Mouse (Mus musculus) liver, embryonic 11.5 days (tissue): ENCODE results near the gene Mark3. TPM values are rescaled to one million over a fixed set of nuclear protein-coding genes. Genes with fewer than 3 reads are reported as not detected.

Source experiments
- ATAC-seq: fragments of 200-750 bp; cut with Nextera tagmentation; replicated peaks from 2 replicates; pipeline ENCODE4 v1.8.0; 2017; ENCODE audit warnings: moderate number of reproducible peaks, mild to moderate bottlenecking, moderate TSS enrichment, moderate library complexity; ENCODE audit not compliant: low FRiP score
- DNase-seq: peaks from one replicate; pipeline ENCODE4 v3.0.0-alpha.2; 2017; ENCODE audit warnings: low spot score
- H3K27ac ChIP-seq: fragments of 300-500 bp; sonication (generic); 2 replicates; pipeline ENCODE4 v1.5.1; 2014; ENCODE audit warnings: mild to moderate bottlenecking, low read depth, low read length, control low read depth
- H3K27me3 ChIP-seq: fragments of 300-500 bp; sonication (generic); replicated peaks from 2 replicates; pipeline ENCODE4 v1.6.1; 2014; ENCODE audit warnings: low read length, mixed read lengths; ENCODE audit not compliant: control insufficient read depth, insufficient read depth
- H3K36me3 ChIP-seq: fragments of 300-500 bp; sonication (generic); 2 replicates; pipeline ENCODE4 v1.6.1; 2014; ENCODE audit warnings: mild to moderate bottlenecking, low read length, moderate library complexity, mixed read lengths; ENCODE audit not compliant: control insufficient read depth, insufficient read depth
- H3K4me1 ChIP-seq: fragments of 300-500 bp; sonication (generic); replicated peaks from 2 replicates; pipeline ENCODE4 v1.6.1; 2014; ENCODE audit warnings: low read length, mixed read lengths; ENCODE audit not compliant: control insufficient read depth, insufficient read depth
- H3K4me2 ChIP-seq: fragments of 300-500 bp; sonication (generic); 2 replicates; pipeline ENCODE4 v1.6.1; 2014; ENCODE audit warnings: mild to moderate bottlenecking, control low read depth, moderate library complexity
- H3K4me3 ChIP-seq: fragments of 300-500 bp; sonication (generic); 2 replicates; pipeline ENCODE4 v1.5.1; 2014; ENCODE audit warnings: low read depth, low read length, control low read depth
- H3K9ac ChIP-seq: fragments of 300-500 bp; sonication (generic); 2 replicates; pipeline ENCODE4 v1.6.1; 2014; ENCODE audit warnings: low read depth, low read length, control low read depth
- H3K9me3 ChIP-seq: fragments of 300-500 bp; sonication (generic); 2 replicates; pipeline ENCODE4 v1.6.1; 2016; ENCODE audit warnings: low read length, inconsistent platforms, mixed read lengths; ENCODE audit not compliant: control insufficient read depth
- WGBS: fragments of 180-500 bp; shearing (Covaris S2); extraction: QIAGEN DNeasy Blood & Tissue Kit; methylation state at CpG from one replicate; pipeline ENCODE4 v1.1.7; 2014; 5-methylcytosine and 5-hydroxymethylcytosine counted together
- polyA plus RNA-seq: library from polyadenylated mRNA; unstranded; fragments of >200 nt; fragmentation: Nextera tagmentation; extraction: Ambion mirVana; gene quantifications from 2 replicates; pipeline ENCODE4 v1.2.1, GENCODE M21; 2014

The Mark3 gene
- polyA plus RNA-seq, 1 experiment from 2014 or later = 38.6 TPM

DNA sequence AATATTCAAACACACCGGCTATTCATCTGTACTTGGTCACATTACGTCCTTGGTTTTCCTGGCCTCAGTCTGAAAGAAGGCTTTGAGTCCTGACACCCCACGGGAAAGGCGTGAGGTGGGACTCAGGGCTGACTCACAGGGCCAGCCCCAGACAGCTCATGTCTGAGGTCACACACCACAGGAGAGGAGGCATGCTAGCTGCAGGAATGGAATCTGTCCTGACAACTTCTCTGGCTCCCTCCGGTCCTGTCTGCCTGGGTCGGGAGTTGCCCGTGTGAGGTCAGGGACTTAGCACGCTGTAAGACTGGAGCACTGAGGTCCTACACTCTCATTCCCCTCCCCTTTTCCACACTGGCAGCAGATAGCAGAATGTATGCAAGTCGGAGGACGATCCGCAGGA, 5.5 kb upstream of the Mark3 start:
- Histone ChIP-seq H3K4me3 (no peak overlapping the region), H3K27ac (no peak overlapping the region), H3K4me1 (peaks cover 9% of the 10 kb centered on the region), H3K9me3 (no peaks in the 10 kb centered on the region), H3K27me3 (no peaks in the 10 kb centered on the region), H3K9ac (no peak overlapping the region), H3K36me3 (no peaks in the 10 kb centered on the region), H3K4me2 (no peak overlapping the region)
- ATAC-seq (no peak), DNase-seq (no peak)
- 66% methylated on average over 11 of the region's 11 CpGs for WGBS

DNA sequence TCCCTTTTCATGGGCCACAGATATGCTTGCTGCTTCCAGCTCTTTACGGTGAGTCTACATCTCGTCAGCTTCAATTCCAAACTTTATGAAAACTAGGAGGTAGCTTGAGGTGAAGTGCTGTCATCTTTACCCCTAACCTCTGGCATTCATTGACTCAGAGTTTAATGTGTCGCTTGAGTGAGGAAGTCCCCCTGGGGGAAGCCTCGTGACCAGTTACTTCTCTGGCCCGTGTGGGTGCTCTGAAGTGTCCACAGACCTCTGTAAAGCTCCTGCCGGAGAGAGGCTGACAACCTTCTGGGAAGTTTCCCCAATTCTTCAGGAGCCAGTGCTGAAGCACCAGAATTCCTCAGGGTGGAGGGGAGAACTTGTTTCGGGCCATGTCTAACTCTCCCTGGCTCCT, 1.9 kb upstream of the Mark3 start:
- no peak overlapping the region for H3K4me2 ChIP-seq

DNA sequence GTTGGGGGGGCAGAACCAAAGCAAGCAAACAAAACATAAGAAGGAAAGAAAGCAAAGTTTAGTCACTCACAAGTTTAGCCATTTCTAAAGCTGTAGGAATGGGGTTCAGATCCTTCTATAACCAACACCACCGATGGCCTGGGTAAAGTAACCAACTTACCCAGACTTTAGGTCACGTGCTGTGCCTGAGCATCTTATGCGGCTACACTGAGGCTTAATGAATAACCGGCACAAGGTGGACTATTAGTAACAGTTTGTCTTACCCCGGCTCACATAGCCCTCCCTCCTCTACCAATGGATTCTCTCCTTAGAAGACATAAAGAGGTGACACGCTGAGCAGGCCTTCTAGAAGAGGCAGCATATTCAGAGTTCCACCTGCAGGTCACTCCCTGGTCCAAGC, 1.0 kb upstream of the Mark3 start:
- WGBS = 44% methylated on average over 6 of the region's 6 CpGs
- Histone ChIP-seq H3K4me2 (peak overlapping the region; percentile 91), H3K4me1 (peaks cover 20% of the 10 kb centered on the region), H3K9ac (no peak overlapping the region), H3K9me3 (no peaks in the 10 kb centered on the region), H3K36me3 (no peaks in the 10 kb centered on the region), H3K27ac (no peak overlapping the region), H3K4me3 (peak overlapping the region; percentile 97), H3K27me3 (no peaks in the 10 kb centered on the region)
- no peak for ATAC-seq
- no peak for DNase-seq

More for the DNA sequence above, 1.9 kb upstream of the Mark3 start:
- ATAC-seq (no peak), DNase-seq (no peak)
- Histone ChIP-seq H3K4me3 (no peak overlapping the region), H3K27ac (no peak overlapping the region), H3K27me3 (no peaks in the 10 kb centered on the region), H3K9me3 (no peaks in the 10 kb centered on the region), H3K9ac (no peak overlapping the region), H3K36me3 (no peaks in the 10 kb centered on the region), H3K4me1 (peaks cover 20% of the 10 kb centered on the region)
- 70% methylated on average over 7 of the region's 7 CpGs for WGBS

DNA sequence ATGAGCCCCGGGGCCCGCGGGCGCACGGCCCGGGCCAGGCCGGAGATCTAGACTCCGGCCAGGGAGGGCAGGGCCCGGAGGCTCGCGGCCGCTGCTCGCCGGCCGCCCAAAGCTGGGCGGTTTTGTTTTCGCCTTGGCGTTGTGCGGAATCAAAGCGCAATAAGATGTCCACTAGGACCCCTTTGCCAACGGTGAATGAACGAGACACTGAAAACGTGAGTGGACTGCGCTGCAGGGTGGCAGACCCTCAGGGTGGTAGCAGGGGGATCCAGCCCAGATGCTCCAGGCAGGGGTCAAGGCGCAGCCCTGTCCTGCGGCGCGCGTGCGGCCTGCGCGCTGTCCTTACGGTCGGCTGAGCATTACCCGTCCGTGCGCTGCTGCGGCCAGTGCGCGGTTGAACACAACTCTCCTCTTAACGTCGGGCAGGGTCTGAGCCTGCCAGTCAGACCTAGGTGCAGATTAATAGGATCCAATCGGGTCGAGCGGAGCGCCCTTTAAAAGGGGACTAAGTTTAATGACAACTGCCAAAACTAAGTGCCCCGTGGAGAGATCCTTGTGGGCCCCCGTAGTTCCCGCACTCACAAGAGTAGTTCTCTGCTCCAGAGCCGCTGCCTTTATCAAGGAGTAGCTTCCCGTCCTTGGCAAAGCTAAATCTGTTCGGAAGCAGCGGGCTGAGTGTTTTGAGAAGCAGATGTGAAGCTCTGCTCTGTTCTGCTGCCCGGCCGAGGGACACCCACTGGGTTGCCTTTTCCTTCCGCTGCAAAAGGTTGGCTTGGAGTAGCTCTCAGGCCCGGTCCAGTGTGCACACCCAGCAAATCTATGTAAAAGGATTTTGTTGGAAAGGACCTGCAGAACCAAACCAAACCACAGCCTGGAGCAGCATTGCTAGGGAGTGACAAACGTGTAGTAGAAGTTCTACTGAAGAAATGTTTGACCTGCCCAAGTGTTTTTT, 840 bp downstream of the Mark3 start:
- DNase-seq = peak; percentile 60
- peak; percentile 47 for ATAC-seq
- Histone ChIP-seq H3K27ac (peak overlapping the region; percentile 84), H3K4me3 (peak overlapping the region; percentile 97), H3K36me3 (no peaks in the 10 kb centered on the region), H3K4me1 (peaks cover 20% of the 10 kb centered on the region), H3K9ac (peak overlapping the region; percentile 93), H3K9me3 (no peaks in the 10 kb centered on the region), H3K27me3 (no peaks in the 10 kb centered on the region), H3K4me2 (peak overlapping the region; percentile 91)
- under 1% methylated on average over 58 of the region's 58 CpGs for WGBS

DNA sequence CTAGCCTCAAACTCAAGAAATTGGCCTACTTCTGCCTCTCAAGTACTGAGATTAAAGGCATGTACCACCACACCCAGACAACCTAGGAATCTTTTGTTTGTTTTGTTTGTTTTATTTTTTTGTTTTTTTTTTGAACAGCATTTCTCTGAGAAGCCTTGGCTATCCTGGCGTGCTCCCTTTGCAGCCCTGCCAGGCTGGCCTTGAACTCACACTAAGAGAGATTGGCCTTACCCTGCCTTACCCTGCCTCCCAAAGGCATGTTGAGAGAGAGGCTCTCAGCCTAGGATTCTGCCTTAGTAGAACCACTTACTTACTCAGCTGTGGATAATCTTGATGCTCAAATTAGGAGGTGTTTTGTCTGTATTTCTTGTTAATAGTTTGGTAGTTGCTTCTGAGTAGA, 8.7 kb downstream of the Mark3 start:
- 89% methylated on average over 1 of the region's 1 CpGs for WGBS

DNA sequence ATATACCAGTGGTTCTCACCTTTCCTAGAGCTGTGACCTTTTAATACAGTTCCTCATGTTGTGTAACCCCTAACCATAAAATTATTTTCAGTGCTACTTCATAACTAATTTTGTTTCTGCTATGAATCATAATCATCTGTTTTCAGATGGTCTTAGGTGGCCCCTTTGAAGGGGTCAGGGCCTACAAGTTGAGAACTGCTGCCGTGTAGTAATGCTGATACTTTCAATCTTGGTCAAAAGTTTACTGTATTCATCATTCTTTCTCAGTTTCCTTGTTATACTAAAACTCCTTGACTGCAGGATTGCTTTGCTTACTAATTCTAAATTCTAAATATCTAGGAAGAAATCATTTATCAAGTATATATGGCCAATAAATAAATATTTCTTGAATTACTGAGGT, 10.1 kb downstream of the Mark3 start:
- Histone ChIP-seq H3K4me3 (no peak overlapping the region), H3K9ac (no peak overlapping the region), H3K27me3 (no peaks in the 10 kb centered on the region), H3K27ac (no peak overlapping the region), H3K4me2 (no peak overlapping the region), H3K4me1 (no peaks in the 10 kb centered on the region), H3K9me3 (no peaks in the 10 kb centered on the region), H3K36me3 (no peaks in the 10 kb centered on the region)
- 82% methylated on average over 1 of the region's 1 CpGs for WGBS
- ATAC-seq (no peak), DNase-seq (no peak)

More for the DNA sequence above, 8.7 kb downstream of the Mark3 start:
- Histone ChIP-seq H3K9me3 (no peaks in the 10 kb centered on the region), H3K4me2 (no peak overlapping the region), H3K27ac (no peak overlapping the region), H3K36me3 (no peaks in the 10 kb centered on the region), H3K27me3 (no peaks in the 10 kb centered on the region), H3K4me3 (no peak overlapping the region), H3K4me1 (no peaks in the 10 kb centered on the region), H3K9ac (no peak overlapping the region)
- ATAC-seq = no peak
- no peak for DNase-seq

DNA sequence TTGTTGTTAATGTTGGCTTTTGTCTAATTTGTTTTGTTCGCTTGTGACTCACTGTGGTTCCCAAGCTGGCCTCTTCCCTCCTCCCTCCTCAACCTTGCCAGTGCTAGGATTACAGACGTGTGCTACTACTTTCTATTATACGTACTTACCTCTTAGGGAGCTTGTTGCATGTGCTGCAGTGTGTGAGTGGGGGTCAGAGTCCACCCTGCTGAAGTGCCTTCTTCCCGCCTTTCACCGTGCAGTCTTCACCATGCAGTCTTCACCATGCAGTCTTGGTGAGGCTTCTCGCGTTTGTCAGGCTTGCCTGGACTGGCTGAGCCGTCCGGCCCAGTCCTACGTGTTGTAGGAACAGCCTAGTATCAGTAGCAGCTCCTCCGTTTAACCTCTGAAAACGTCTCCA, 12.9 kb downstream of the Mark3 start:
- no peak overlapping the region for H3K9ac ChIP-seq
- no peak overlapping the region for H3K4me3 ChIP-seq
- peaks cover under 1% of the 10 kb centered on the region; the same call in 1 of the 2 replicates for H3K4me1 ChIP-seq
- no peak overlapping the region for H3K4me2 ChIP-seq
- no peaks in the 10 kb centered on the region for H3K27me3 ChIP-seq
- ATAC-seq (no peak), DNase-seq (no peak)
- H3K9me3 ChIP-seq = no peaks in the 10 kb centered on the region
- H3K27ac ChIP-seq = no peak overlapping the region
- WGBS = 83% methylated on average over 12 of the region's 12 CpGs
- H3K36me3 ChIP-seq = no peaks in the 10 kb centered on the region

DNA sequence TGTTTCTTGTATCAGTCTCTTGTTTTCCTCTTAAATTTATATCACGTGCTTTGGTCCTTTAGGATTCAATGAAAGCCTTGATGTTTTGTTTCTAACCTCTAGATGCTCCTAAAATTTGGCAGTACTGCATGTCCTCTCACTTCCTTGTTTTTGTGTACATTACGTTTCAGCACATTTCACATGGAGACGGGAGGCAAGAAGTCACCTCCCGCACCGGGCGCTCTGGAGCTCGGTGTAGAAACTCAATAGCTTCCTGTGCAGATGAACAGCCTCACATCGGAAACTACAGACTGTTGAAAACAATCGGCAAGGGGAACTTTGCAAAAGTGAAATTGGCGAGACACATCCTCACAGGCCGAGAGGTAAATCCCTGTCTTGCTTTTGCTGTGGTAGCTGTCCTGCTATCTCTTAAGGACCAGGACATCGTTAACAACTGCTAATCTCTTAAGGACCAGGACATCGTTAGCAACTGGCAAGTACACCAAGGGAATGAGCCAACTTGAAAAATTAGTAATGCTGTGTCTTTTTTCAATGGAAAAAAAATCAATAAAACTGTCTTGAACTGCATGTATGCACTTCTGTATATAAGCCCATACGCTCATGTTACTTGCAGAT, 18.2 kb downstream of the Mark3 start:
- Histone ChIP-seq H3K27ac (no peak overlapping the region), H3K4me1 (peaks cover 13% of the 10 kb centered on the region; the same call in 1 of the 2 replicates), H3K4me2 (no peak overlapping the region), H3K4me3 (no peak overlapping the region), H3K36me3 (peaks cover 9% of the 10 kb centered on the region; the same call in 1 of the 2 replicates), H3K27me3 (no peaks in the 10 kb centered on the region), H3K9ac (no peak overlapping the region), H3K9me3 (no peaks in the 10 kb centered on the region)
- 70% methylated on average over 14 of the region's 14 CpGs for WGBS
- ATAC-seq (no peak), DNase-seq (no peak)
